Mouse (Mus musculus) left cerebral cortex, postnatal 10 days (tissue): ENCODE data around the gene Mapk14. TPM values are rescaled to one million over a fixed set of nuclear protein-coding genes. Genes with fewer than 3 reads are reported as not detected.

ENCODE experiments used
- DNase-seq, 2 experiments: peaks; one replicate each; pipeline ENCODE4 v3.0.0; 2021 to 2022; ENCODE audit warnings: low spot score in 2 of 2, mixed read lengths in 1 of 2; ENCODE audit errors: extremely low spot score in 1 of 2
- intact Hi-C: fragments of 180-260 bp; cut with DNase I; formaldehyde crosslinking; loops from one replicate; pipeline ENCODE4 v1.15.1; 2025
- total RNA-seq, 2 experiments: library from RNA; stranded (reverse); gene quantifications; 2 replicates each; pipeline ENCODE4 v1.2.3; 2021

The Mapk14 gene
- total RNA-seq, 2 experiments from 2014 or later: 58.7 to 64.6 TPM

DNA sequence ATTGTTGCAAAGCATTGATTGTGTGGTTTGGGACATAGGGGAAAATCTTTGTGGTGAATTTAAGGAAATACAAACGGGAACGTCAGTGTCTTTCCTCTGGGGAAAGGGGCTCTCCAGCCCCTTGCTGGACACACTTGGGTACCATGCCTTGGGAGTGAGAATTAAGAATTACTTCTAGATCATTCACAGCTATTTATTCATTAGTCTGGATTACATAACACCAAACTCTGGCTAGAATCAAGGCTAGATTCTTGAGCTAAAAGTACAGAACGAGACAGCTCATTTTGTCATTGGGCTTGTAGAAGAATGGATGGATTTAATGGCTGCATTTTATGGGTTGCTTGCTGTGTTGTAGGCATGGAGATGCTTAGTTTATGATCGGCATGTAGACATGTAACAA lies 3.7 kb downstream of the Mapk14 start:
- intact Hi-C loops: loop anchor here (5.0 kb wide), 1 partner anchor 42 kb away; no protein-coding TSS in a partner anchor
- DNase-seq: no peak

- no peak for DNase-seq
- intact Hi-C loops: no loop called here
Observed at GRCm38 (mm10) chr17:28696641-28697040, 5.5 kb downstream of the Mapk14 start.

DNA sequence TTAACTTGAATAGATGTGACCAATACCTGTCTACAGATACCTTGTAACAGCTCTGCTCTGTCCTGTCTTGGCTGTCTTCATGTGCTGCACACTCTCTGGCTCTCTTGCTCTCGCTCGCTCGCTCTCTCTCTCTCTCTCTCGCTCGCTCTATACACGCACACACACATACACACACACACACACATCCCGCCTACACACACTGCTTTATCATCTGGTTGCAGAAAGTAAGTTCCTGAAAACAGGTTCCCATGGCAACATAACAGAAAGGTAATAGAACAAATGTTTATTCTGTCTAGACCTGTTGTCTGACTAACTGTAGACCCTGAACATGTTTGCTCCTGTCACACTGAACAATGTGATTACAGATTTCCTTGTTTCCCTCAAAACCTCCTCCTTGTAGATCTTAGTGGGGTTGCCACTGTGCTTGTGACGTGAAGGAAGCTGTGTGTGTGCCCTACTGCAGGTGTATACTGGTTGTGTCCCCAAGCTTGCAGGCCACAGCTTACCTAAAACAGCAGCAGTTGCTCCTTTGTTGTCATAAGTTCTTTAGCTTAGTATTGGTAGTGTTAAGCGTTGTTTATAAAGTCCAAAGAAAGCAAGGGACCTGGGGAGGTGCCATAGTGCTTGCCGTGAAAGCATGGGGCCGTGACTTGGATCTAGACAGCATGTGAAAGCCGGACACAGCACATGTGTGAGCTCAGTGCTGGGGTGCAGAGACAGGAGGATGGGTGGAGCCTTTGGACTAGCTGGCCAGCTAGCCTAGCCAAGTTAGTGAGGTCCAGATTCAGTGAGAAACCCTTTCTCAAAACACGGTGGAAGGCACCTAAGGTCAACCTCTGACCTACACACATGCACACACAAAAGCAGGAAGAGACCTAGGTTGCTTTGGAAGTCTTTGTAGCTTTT lies 6.4 kb downstream of the Mapk14 start:
- intact Hi-C loops: no loop called here
- no peak for DNase-seq

- intact Hi-C loops: no loop called here
- no peak for DNase-seq
Observed at GRCm38 (mm10) chr17:28698245-28698644, 7.1 kb downstream of the Mapk14 start.

- intact Hi-C loops: no loop called here
- DNase-seq: no peak
Observed at GRCm38 (mm10) chr17:28698672-28699071, 7.5 kb downstream of the Mapk14 start.

GRCm38 (mm10) chr17:28699789-28700188 lies 8.7 kb downstream of the Mapk14 start:
- no peak for DNase-seq
- intact Hi-C loops: no loop called here

DNA sequence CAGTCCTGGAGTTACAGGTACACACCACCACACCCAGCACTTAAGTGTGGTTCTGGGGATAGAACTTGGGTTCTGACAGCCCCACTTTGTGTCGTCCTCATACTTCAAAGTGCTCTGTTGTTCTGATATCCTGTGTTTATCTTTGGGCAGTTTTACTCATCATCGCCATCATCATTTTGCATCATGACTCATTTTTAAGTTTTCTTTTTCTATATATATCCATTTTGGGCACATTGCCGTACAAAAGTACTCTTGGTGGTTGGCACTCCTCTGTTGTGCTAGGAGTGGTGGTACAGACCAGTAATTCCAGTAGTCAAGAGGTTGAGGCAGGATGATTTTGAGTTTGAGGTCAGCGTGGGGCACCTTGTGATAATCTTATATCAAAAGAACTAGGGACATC lies 10.0 kb downstream of the Mapk14 start:
- intact Hi-C loops: no loop called here
- no peak for DNase-seq

DNA sequence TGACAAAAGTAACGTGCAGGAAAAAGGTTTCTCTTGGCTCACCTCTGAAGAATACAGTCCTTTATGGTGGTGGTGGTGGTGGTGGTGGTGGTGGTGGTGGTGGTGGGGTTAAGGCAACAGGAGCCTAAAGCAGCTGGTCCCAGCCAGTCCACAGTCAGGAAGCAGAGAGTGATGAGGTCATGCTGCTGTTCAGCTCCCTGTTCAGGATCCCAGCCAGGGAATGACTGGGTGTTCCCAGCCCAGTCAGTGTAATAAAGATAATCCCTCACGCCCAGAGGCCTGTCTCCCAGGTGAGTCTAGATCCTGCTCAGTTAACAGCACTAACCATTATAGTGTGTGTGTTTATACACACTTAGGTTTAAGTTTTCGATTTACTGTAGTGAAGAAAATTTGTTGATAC lies 10.6 kb downstream of the Mapk14 start:
- intact Hi-C loops: no loop called here
- DNase-seq: no peak

- DNase-seq: no peak
- intact Hi-C loops: no loop called here
Observed at GRCm38 (mm10) chr17:28702646-28703045, 11.5 kb downstream of the Mapk14 start.

- intact Hi-C loops: no loop called here
- no peak for DNase-seq
Observed at GRCm38 (mm10) chr17:28706697-28707096, 15.6 kb downstream of the Mapk14 start.

DNA sequence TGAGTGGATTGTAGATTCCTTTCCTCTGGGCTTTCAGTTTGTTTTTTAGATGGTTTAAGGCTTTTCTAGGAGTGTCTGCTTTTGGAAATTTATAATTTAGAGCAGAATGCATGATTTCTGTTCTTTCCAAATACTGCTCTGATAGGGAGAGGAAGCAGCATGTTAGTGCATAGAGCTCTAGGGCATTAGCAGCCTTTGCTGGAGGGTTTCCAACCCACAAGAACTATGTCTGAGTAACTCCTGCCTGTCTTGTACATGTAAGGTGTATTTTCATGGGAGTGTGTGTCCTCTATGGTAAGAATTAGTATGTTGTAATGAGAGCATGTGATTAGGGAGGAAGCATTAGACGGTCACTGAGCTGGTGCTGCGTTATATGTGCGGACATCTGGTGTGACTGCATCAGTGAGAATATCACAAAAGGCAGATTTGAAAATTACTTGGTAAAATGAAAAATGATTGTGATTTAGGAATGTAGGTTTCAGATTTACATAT lies 16.1 kb downstream of the Mapk14 start:
- DNase-seq: no peak
- intact Hi-C loops: no loop called here

DNA sequence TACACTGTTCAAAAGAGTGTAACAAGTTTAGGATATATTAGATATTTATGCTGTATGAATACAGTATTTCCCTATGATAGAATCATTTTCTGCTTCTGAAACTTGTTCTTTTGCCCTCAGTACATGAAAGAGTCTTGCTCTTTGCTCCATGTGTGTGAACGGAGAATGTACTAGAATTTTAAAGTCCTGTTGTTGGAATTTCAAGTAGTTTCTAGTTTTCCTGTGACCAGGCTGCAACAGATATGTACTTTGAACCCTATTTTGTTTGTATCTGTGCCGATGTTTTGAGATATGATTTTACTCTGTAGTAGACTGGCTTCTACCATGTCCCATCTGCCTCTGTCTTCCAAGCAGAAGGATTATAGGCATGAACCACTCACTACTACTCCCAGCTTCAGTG lies 16.7 kb downstream of the Mapk14 start:
- intact Hi-C loops: no loop called here
- DNase-seq: no peak

DNA sequence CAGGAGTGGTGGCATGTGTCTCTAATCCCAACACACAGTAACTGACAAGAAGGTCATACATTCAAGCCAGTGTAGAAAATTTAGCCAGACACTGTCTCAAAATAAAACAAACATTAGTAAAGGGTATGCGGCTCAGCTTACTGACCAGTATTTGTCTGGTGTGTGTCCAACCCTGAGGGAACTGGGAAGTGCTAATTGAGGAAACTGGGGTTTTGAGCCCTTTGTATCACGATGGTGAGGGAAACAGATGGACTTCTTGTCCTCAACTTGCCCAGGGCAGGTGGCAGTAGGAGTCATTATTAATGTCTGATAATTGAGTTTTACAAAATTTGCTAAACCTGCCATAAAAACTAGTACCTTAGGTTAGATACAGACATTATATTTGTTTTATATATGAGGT lies 17.9 kb downstream of the Mapk14 start:
- intact Hi-C loops: no loop called here
- no peak for DNase-seq

DNA sequence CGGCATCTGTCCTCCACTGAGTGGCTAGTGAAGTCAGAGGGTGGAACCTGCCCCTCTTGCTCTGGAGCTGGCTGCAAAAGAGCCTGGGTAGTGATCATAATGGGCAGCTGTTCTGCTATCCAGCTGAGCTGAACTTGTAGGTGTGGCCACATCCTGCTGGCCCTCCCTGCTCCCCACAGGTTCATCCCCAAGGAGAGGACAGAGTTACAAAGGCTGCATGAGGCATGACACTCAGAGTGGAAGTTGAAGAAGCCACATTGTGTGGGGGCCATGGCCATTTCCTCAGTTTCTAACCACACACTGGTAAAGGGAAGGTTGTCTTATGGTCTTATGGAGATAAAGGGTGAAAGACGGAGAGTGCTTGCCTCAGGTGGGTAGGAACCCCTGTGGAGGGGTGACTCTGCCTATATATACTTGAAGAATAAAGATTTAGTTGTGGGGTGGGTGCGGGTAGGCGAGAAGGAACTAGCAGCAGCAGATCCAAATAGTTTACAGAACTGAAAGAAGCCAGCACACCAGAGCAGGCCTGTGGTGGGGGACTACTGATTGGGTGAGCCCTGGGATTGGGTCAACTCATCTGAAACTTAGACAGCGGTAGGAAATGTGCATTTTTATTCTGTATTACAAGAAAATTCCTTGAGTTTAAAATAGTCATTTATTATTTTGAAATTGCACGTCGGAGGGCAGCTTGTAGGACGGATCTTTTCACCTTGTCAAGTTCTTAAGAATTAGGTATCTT lies 18.6 kb downstream of the Mapk14 start:
- no peak for DNase-seq
- intact Hi-C loops: no loop called here

DNA sequence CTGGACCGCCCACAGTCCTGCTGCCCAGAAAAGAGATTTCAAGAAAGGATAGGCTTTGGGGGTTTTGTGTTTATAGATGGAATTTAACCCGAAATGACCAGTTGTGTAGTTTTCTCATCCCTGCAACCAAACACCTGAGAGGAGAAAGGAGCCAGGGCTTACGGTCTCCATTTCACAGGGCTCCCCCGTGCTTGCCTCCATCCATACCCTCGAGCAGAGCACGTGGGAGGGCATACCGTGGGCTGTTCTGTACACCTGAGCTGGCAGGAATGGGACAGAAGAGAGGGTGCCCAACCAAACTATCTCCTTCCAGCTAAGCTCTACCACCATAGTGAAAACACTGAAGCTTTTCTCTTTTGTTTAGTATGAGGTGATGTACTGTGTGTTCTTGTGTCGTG lies 19.2 kb downstream of the Mapk14 start:
- DNase-seq: no peak
- intact Hi-C loops: no loop called here

DNA sequence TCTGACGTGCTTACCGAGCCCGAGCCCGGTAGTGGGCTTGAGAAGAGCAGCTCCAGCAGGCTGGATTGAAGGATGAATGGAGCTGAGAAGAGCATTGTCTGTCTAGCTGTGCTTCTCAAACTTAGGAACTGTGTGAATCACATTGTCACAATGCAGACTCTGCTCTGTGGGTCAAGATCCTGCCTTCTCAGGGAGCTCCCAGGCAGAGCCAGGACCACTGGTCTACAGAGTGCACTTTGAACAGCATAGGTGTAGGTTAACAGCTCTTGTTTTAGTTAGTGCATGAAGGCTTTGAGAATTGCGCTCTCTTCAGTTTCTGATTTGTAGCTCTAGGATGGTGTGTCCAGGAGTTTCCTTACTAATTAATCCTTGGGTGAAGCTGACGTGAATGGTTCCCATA lies 20.1 kb downstream of the Mapk14 start:
- intact Hi-C loops: no loop called here
- DNase-seq: no peak

DNA sequence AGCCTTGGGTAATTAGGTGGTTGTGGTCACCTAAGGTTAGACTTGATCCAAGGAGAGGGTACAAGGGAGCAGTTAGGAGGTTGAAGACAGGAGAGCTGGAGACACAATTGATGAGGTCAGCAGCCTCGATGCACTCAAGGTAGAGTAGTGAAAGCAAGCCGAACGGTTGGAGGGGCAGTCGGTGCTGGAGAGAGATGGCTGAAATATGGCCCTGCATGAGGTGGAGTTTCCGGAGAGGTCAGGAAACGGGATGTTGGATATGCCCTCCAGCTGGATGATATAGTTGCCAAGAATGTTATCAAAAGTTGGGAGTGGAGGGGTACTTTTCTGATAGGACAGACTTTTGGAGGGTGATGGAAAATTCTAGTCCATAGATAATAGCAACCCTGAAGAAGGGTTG lies 21.2 kb downstream of the Mapk14 start:
- intact Hi-C loops: no loop called here
- no peak for DNase-seq

DNA sequence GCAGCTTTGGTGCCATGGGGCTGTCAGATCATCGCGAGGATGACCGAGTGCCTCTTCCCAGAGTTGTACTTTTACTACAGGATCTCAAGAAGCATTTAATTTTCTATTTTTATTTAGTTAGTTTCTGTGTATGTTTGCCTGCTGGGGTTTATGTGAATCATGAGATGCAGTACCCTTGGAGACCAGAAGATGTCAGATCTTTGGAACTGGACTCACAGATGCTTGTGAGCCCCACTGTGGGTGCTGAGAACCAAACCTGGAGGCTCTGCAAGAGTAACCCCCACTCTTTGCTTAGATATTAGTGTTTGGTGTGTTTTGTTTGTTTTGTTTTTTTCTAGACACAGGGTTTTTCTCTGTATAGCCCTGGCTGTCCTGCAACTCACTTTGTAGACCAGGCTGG lies 22.9 kb downstream of the Mapk14 start:
- intact Hi-C loops: no loop called here
- no peak for DNase-seq

GRCm38 (mm10) chr17:28715832-28716548 lies 24.9 kb downstream of the Mapk14 start:
- intact Hi-C loops: no loop called here
- DNase-seq: no peak
